Mouse (Mus musculus) spleen, adult 2 months (tissue): Measurements from ENCODE around the gene Cfap298. TPM values are rescaled to one million over a fixed set of nuclear protein-coding genes. Genes with fewer than 3 reads are reported as not detected.

ENCODE experiments used
- DNase-seq, 2 experiments: peaks; one replicate each; pipeline versions ENCODE4 v3.0.0 to v3.0.0-alpha.2; 2012 to 2021; ENCODE audit warnings: low spot score in 2 of 2, low read depth in 1 of 2
- H3K27ac ChIP-seq: fragments of 200-500 bp; 2 replicates; pipeline ENCODE4 v1.5.1; 2012; ENCODE audit warnings: low read length, inconsistent platforms; ENCODE audit not compliant: insufficient read depth
- H3K27me3 ChIP-seq: fragments of 200-500 bp; 2 replicates; pipeline ENCODE4 v1.6.1; 2012; ENCODE audit warnings: mild to moderate bottlenecking, moderate library complexity, low read length, inconsistent platforms; ENCODE audit not compliant: control insufficient read depth, insufficient read depth
- H3K36me3 ChIP-seq: fragments of 200-500 bp; 2 replicates; pipeline ENCODE4 v1.6.1; 2012; ENCODE audit warnings: mild to moderate bottlenecking, low read length, inconsistent platforms; ENCODE audit not compliant: control insufficient read depth, insufficient read depth
- H3K4me1 ChIP-seq: fragments of 200-500 bp; 2 replicates; pipeline ENCODE4 v1.6.1; 2011; ENCODE audit warnings: inconsistent platforms; ENCODE audit not compliant: control insufficient read depth, insufficient read depth, insufficient read length
- H3K4me3 ChIP-seq: fragments of 200-500 bp; 2 replicates; pipeline ENCODE4 v1.5.1; 2011; ENCODE audit warnings: mild to moderate bottlenecking, inconsistent platforms; ENCODE audit not compliant: insufficient read depth, insufficient read length; ENCODE audit errors: extremely low read depth
- CTCF ChIP-seq: fragments of 200-500 bp; IDR thresholded peaks from 2 replicates; pipeline ENCODE4 v1.5.1; 2011; ENCODE audit warnings: mild to moderate bottlenecking, inconsistent platforms; ENCODE audit not compliant: insufficient read depth, insufficient read length, insufficient replicate concordance; ENCODE audit errors: extremely low read depth
- POLR2A ChIP-seq: fragments of 200-500 bp; IDR thresholded peaks from 2 replicates; pipeline ENCODE4 v1.6.1; 2011; ENCODE audit warnings: low read depth, low read length, inconsistent platforms
- WGBS: fragments of 180-500 bp; shearing (Covaris S2); methylation state at CpG from one replicate; pipeline ENCODE4 v1.1.7; 2018; 5-methylcytosine and 5-hydroxymethylcytosine counted together
- polyA plus RNA-seq: library from polyadenylated mRNA; depleted of rRNA; stranded (reverse); fragments of >200 nt; gene quantifications from 2 replicates; pipeline ENCODE4 v1.2.3, GENCODE M21; 2012

Cfap298 gene
- polyA plus RNA-seq, 1 experiment, result 11.7 TPM

- Histone ChIP-seq H3K4me1 (no peaks in the 10 kb centered on the region), H3K36me3 (no peaks in the 10 kb centered on the region), H3K4me3 (no peak overlapping the region), H3K27me3 (no peaks in the 10 kb centered on the region), H3K27ac (no peak overlapping the region)
- TF ChIP-seq CTCF, result no peak
- no peak for TF ChIP-seq POLR2A
- DNase-seq, result no peak
- WGBS, result 89% methylated on average over 3 of the region's 3 CpGs
Observed at GRCm38 (mm10) chr16:90897651-90898050, 37.3 kb downstream of the Cfap298 start.

- H3K4me3 ChIP-seq, result no peak overlapping the region
- H3K36me3 ChIP-seq, result no peaks in the 10 kb centered on the region
- no peaks in the 10 kb centered on the region for H3K4me1 ChIP-seq
- H3K27ac ChIP-seq, result no peak overlapping the region
- no peaks in the 10 kb centered on the region for H3K27me3 ChIP-seq
- no peak for DNase-seq
- WGBS, result 71% methylated on average over 9 of the region's 9 CpGs
- TF ChIP-seq CTCF, result no peak
- TF ChIP-seq POLR2A, result no peak
Observed at GRCm38 (mm10) chr16:90893792-90894191, 41.1 kb downstream of the Cfap298 start.

- no peaks in the 10 kb centered on the region for H3K27me3 ChIP-seq
- no peaks in the 10 kb centered on the region for H3K36me3 ChIP-seq
- H3K4me1 ChIP-seq, result no peaks in the 10 kb centered on the region
- H3K4me3 ChIP-seq, result no peak overlapping the region
- no peak overlapping the region for H3K27ac ChIP-seq
- DNase-seq, result no peak
- WGBS, result 85% methylated on average over 7 of the region's 7 CpGs
- TF ChIP-seq CTCF, result no peak
- no peak for TF ChIP-seq POLR2A
Observed at GRCm38 (mm10) chr16:90893019-90893418, 41.9 kb downstream of the Cfap298 start.

GRCm38 (mm10) chr16:90892081-90892480, 42.8 kb downstream of the Cfap298 start:
- H3K27ac ChIP-seq, result no peak overlapping the region
- H3K4me1 ChIP-seq, result no peaks in the 10 kb centered on the region
- 14% methylated on average over 8 of the region's 8 CpGs for WGBS
- no peak overlapping the region for H3K4me3 ChIP-seq
- DNase-seq, result no peak
- no peak for TF ChIP-seq POLR2A
- no peak for TF ChIP-seq CTCF
- H3K27me3 ChIP-seq, result no peaks in the 10 kb centered on the region
- no peaks in the 10 kb centered on the region for H3K36me3 ChIP-seq

- H3K36me3 ChIP-seq, result no peaks in the 10 kb centered on the region
- H3K27me3 ChIP-seq, result no peaks in the 10 kb centered on the region
- H3K4me1 ChIP-seq, result no peaks in the 10 kb centered on the region
- no peak for TF ChIP-seq POLR2A
- no peak for TF ChIP-seq CTCF
- WGBS, result 52% methylated on average over 14 of the region's 14 CpGs
- no peak overlapping the region for H3K4me3 ChIP-seq
- DNase-seq, result no peak
- no peak overlapping the region for H3K27ac ChIP-seq
Observed at GRCm38 (mm10) chr16:90891601-90892000, 43.3 kb downstream of the Cfap298 start.

- DNase-seq, result no peak
- H3K27me3 ChIP-seq, result no peaks in the 10 kb centered on the region
- no peak overlapping the region for H3K4me3 ChIP-seq
- no peak overlapping the region for H3K27ac ChIP-seq
- H3K4me1 ChIP-seq, result no peaks in the 10 kb centered on the region
- TF ChIP-seq CTCF, result no peak
- no peak for TF ChIP-seq POLR2A
- no peaks in the 10 kb centered on the region for H3K36me3 ChIP-seq
- 83% methylated on average over 9 of the region's 9 CpGs for WGBS
Observed at GRCm38 (mm10) chr16:90890683-90891082, 44.2 kb downstream of the Cfap298 start.

- 25% methylated on average over 9 of the region's 9 CpGs for WGBS
- Histone ChIP-seq H3K27me3 (no peaks in the 10 kb centered on the region), H3K4me1 (no peaks in the 10 kb centered on the region), H3K4me3 (no peak overlapping the region), H3K36me3 (no peaks in the 10 kb centered on the region), H3K27ac (no peak overlapping the region; the same call in 1 of the 2 replicates)
- no peak for DNase-seq
- TF ChIP-seq CTCF, result no peak
- no peak for TF ChIP-seq POLR2A
Observed at GRCm38 (mm10) chr16:90885781-90886565, 48.9 kb downstream of the Cfap298 start.
